In the genomic region with DNA sequence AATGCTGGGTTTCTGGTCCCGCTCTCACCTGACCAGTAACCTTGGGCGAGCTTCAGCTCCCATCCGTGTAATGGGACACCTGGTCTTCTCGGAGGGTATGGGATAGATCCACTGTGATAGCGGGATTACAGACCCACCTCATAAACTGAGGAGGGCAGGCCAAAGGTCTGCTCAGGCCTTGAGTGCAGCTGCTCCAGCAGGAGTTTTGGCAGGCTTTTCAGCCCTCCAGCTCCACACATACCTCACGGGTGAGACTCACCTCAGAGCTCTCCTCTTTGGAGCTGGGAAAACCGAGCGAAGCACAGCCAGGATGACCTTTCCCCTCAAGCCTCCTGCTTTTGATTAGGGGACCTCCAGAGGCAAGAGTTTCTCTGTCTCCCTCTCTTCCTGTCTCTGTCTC, we compare ENCODE assay signal across 27 mouse cellular contexts. TPM values are rescaled to one million over a fixed set of nuclear protein-coding genes. Genes with fewer than 3 reads are reported as not detected.
A peak's percentile ranks its signal among the peaks of the same experiment; 100 is the strongest.
DNase-seq lines count a peak whose midpoint lies in the region; ATAC-seq and TF ChIP-seq lines count a peak whose summit lies in the region.
"Had no signal": no experiment of that assay in that cellular context is flagged by ENCODE, and none has a peak within 500 bp of the region (broad histone marks: within the 10 kb centered on the region; RNA-seq: fewer than 3 reads in every experiment).

No protein-coding gene starts in this region.

- no peak for ATAC-seq in embryonic facial prominence, embryonic 11.5 days (replicated peaks; ENCODE audit: insufficient number of reproducible peaks, low FRiP score, low TSS enrichment, low read depth)
- ATAC-seq: CD4-positive, CD25-positive, alpha-beta regulatory T cell, adult 4 months; midbrain, embryonic 15.5 days had no signal

- H3K27ac ChIP-seq in embryonic facial prominence, embryonic 11.5 days (replicated peaks; ENCODE audit: low read depth, low read length), result no peak overlapping the region
- H3K27ac ChIP-seq in small intestine, adult 2 months (ENCODE audit: insufficient read depth, low read depth, low read length), result peak overlapping the region; percentile 87
- H3K27ac ChIP-seq: forebrain, embryonic 10.5 days; gastrocnemius, adult 2 months; heart, embryonic 13.5 days; hindbrain, embryonic 15.5 days; midbrain, embryonic 15.5 days had no signal

- intact Hi-C loops in heart, postnatal 25 days (cut with DNase I), result no loop called here

- TF ChIP-seq CTCF in E14TG2a.4 (conservative IDR thresholded peaks at IDR 0.05; ENCODE audit: low read length), result no peak
- no peak for TF ChIP-seq CTCF in small intestine, adult 2 months (IDR thresholded peaks at IDR 0.05; ENCODE audit: extremely low read depth, insufficient read length, insufficient replicate concordance, low read depth, low read length)

- TF ChIP-seq POLR2A in small intestine, adult 2 months (IDR thresholded peaks at IDR 0.05; ENCODE audit: low read depth, low read length), result no peak

- peaks cover 87% of the 10 kb centered on the region for H3K4me1 ChIP-seq in E14TG2a.4 (replicated peaks; ENCODE audit: low read depth, low read length)
- H3K4me1 ChIP-seq in embryonic facial prominence, embryonic 11.5 days (ENCODE audit: control insufficient read depth, insufficient read depth, low read length), result no peaks in the 10 kb centered on the region
- peaks cover 16% of the 10 kb centered on the region for H3K4me1 ChIP-seq in small intestine, adult 2 months (ENCODE audit: control insufficient read depth, insufficient read depth, insufficient read length, low read length)

- no peak overlapping the region for H3K4me2 ChIP-seq in embryonic facial prominence, embryonic 11.5 days (ENCODE audit: low read depth, low read length)
- H3K4me2 ChIP-seq: heart, embryonic 13.5 days; hindbrain, embryonic 15.5 days; midbrain, embryonic 15.5 days had no signal

- no peak overlapping the region for H3K9ac ChIP-seq in embryonic facial prominence, embryonic 11.5 days (replicated peaks; ENCODE audit: low read length)
- H3K9ac ChIP-seq: heart, embryonic 13.5 days; hindbrain, embryonic 15.5 days; midbrain, embryonic 15.5 days had no signal

- peak; percentile 20 for DNase-seq in embryo, embryonic 10.5 days (ENCODE audit: low spot score)
- DNase-seq in embryo, embryonic 9.5 days (ENCODE audit: extremely low spot score), result no peak
- DNase-seq in embryonic facial prominence, embryonic 11.5 days (ENCODE audit: low spot score), result peak; percentile 27
- DNase-seq in thymus, postnatal 10 days (ENCODE audit: low spot score in 2 of 2), result no peak
- no peak for DNase-seq in gastrocnemius, postnatal 10 days
- no peak for DNase-seq in heart, postnatal 25 days (ENCODE audit: low spot score)
- DNase-seq: cerebellum, adult 9-10 months; gastrocnemius, adult 2 months; heart, adult 11 months; heart, postnatal 4 days; kidney, adult 11 months; kidney, postnatal 14 days; left cerebral cortex, postnatal 4 days; lung, adult 18-20 months; spleen, adult 18-20 months; thymus, postnatal 36 days had no signal

- H3K27me3 ChIP-seq in E14TG2a.4 (ENCODE audit: insufficient read depth, low read length), result no peaks in the 10 kb centered on the region
- H3K27me3 ChIP-seq in embryonic facial prominence, embryonic 11.5 days (ENCODE audit: control insufficient read depth, insufficient read depth, low read length), result no peaks in the 10 kb centered on the region
- H3K27me3 ChIP-seq in small intestine, adult 2 months (ENCODE audit: control insufficient read depth, insufficient read depth, low read length), result no peaks in the 10 kb centered on the region
- H3K27me3 ChIP-seq: hindbrain, embryonic 15.5 days; midbrain, embryonic 15.5 days had no signal

- H3K36me3 ChIP-seq in E14TG2a.4 (ENCODE audit: insufficient read depth, low read length), result peaks cover 39% of the 10 kb centered on the region
- H3K36me3 ChIP-seq in embryonic facial prominence, embryonic 11.5 days (replicated peaks; ENCODE audit: control insufficient read depth, insufficient read depth, low read depth, low read length), result no peaks in the 10 kb centered on the region
- H3K36me3 ChIP-seq in small intestine, adult 2 months (ENCODE audit: control insufficient read depth, insufficient read depth, low read length), result peaks cover 40% of the 10 kb centered on the region
- H3K36me3 ChIP-seq: forebrain, embryonic 10.5 days; heart, embryonic 13.5 days; hindbrain, embryonic 15.5 days; midbrain, embryonic 15.5 days had no signal

- H3K9me3 ChIP-seq in E14TG2a.4 (ENCODE audit: low read length), result peaks cover 5% of the 10 kb centered on the region; the same call in 1 of the 2 replicates
- no peaks in the 10 kb centered on the region for H3K9me3 ChIP-seq in embryonic facial prominence, embryonic 11.5 days (replicated peaks; ENCODE audit: control insufficient read depth, low read length)
- H3K9me3 ChIP-seq: forebrain, embryonic 10.5 days; heart, embryonic 13.5 days; hindbrain, embryonic 15.5 days; midbrain, embryonic 15.5 days had no signal

- 62% methylated on average over 8 of the region's 8 CpGs for WGBS in embryonic facial prominence, embryonic 11.5 days
- WGBS in small intestine, adult 2 months, result 29% methylated on average over 8 of the region's 8 CpGs

- H3K4me3 ChIP-seq in E14TG2a.4 (replicated peaks; ENCODE audit: low read length), result 0 out of 2 replicates have a peak overlapping the region, but pooled peaks have one; percentile 32
- no peak overlapping the region for H3K4me3 ChIP-seq in embryonic facial prominence, embryonic 11.5 days (ENCODE audit: low read depth, low read length)
- no peak overlapping the region for H3K4me3 ChIP-seq in small intestine, adult 2 months (ENCODE audit: low read depth, low read length)
- H3K4me3 ChIP-seq: forebrain, embryonic 10.5 days; gastrocnemius, adult 2 months; heart, embryonic 13.5 days; hindbrain, embryonic 15.5 days; midbrain, embryonic 15.5 days; myocyte had no signal

RNA-seq across cellular contexts. Expression of gene Elf3, which starts 7.0 kb away (rescaled TPM):
- 2.9 and 3.7 TPM in 2 replicates for polyA plus RNA-seq in embryonic facial prominence, embryonic 11.5 days (2014; fragmentation: Nextera tagmentation; extraction: Ambion mirVana)
- 110 and 185 TPM in 2 replicates for polyA plus RNA-seq in small intestine, adult 2 months (2012; rRNA removed)
- under 1 TPM; 0.23 to 0.25 TPM for total RNA-seq in gastrocnemius, postnatal 10 days (2021)
- total RNA-seq in heart, postnatal 25 days (2021), result not detected
- total RNA-seq: common myeloid progenitor, adult 5-6 weeks; layer of hippocampus, adult 8-10 months; megakaryocyte-erythroid progenitor cell, adult 5-6 weeks had no signal
- polyA plus RNA-seq: CD4-positive, CD25-positive, alpha-beta regulatory T cell, adult 4 months had no signal

RNA-seq across cellular contexts. Expression of gene Rnpep, which starts 32.5 kb away (rescaled TPM):
- 94.1 and 96.4 TPM in 2 replicates for polyA plus RNA-seq in embryonic facial prominence, embryonic 11.5 days (2014; fragmentation: Nextera tagmentation; extraction: Ambion mirVana)
- polyA plus RNA-seq in small intestine, adult 2 months (2012; rRNA removed), result 66.3 and 103 TPM in 2 replicates
- total RNA-seq in gastrocnemius, postnatal 10 days (2021), result 10 to 100 TPM; 11.4 to 16.8 TPM
- total RNA-seq in heart, postnatal 25 days (2021), result 10 to 100 TPM; 22.1 TPM

Comparison
In these comparisons a context has a peak if more than half of its experiments do, and no peak if none do; other contexts are left out.
1. DNase-seq: peak in embryo, embryonic 10.5 days (single experiment) and embryonic facial prominence, embryonic 11.5 days (single experiment); none in embryo, embryonic 9.5 days (single experiment), thymus, postnatal 10 days (0 of 2), gastrocnemius, postnatal 10 days (single experiment) and heart, postnatal 25 days (single experiment).